Mouse (Mus musculus): ENCODE results near the gene Lyst.
"Not testable (repeated sequence)": the region's sequence is repeated elsewhere in the genome, so short reads cannot be mapped to it uniquely, and the experiment has no call there.

Gene Lyst

DNA sequence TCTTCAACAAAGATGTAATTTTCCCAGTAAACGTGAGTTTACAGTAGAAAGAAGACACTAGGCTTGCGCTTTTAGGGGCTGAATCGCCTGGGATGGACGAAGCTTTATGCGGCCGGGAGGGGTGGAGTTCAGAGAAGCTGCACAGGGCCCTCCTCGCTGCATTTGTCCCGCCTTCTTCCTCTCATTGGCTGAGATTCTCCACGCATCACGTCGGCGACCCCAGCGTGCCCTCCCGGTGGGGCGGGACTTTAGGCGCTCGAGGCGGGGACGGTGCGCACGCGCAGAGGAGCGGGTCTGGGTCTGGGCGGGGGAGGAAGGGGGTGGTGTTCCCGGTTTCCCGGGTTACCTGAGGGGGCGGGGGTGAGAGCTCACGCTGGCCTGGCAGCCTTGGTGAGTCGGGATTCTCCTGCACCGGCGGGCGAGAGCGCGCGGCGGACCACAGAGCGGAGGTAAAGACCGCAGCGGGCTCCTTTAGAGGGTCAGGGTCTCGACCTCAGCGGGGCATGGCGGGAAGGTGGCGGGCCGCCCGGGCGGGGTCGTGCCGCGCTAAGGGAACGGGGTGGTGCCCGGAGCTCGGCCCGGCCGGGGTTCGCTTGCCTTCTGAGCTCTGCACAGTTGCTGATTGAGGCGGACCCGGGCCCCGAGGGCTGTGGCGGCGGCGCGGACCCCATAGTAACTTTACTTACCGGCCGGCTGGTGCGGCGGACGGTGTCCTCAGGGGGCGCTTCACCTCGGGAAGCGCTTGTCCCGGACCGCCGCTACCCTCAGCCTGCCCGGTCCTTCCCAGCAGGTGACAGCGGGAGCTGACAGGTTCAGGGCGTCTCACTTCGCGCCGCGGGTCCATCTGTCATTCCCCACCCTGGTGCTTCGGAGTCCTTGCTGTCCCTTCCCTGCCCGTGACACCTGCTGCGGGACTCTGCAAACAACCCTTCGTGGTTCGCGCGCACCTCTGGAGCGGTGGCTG, at the start of gene Lyst:
TSS of gene Lyst (plus strand) at position 350 of the 964 bp plus-strand sequence.
- peak; percentile 97 for DNase-seq (ENCODE audit: low spot score)

DNA sequence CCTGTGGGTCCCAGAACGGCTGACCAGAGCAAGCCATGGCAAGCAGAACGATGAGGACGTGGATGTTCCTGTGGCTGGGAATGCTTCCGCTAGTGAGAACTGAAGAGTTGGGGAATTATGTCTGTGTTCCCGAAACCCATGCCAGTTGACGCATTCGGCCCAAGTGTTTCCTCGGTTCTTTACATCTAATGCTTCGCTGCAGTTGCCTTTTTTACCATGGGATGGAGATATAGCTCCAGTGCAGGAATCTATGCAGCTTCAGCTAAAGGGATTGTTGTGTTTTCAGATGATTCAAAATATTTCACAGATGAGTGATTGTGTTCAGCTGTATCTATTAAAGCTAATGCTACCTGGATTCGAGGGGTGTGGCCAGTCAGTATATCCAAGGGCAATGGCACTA, 47.1 kb upstream of the Lyst start:
- not testable (repeated sequence) for DNase-seq (ENCODE audit: low spot score)

DNA sequence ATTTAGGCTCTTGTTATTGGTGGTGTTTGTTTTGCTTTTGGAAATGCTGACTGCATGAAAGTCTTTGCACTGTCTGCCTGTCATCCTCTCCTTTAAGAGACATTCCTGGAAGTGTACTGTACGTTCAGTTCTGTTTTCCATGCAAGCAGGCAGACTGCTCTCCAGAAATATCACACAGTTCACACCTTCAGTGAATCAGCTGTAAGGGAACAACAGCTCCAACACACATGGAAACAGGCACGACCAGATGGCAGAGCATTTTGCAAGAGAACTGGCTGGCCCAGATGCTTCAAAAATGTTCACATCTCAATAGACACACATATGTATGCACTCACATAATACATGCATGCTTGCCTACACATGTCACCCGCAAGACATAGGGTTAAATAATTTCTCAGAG, 43.4 kb upstream of the Lyst start:
- no peak for DNase-seq (ENCODE audit: low spot score)

DNA sequence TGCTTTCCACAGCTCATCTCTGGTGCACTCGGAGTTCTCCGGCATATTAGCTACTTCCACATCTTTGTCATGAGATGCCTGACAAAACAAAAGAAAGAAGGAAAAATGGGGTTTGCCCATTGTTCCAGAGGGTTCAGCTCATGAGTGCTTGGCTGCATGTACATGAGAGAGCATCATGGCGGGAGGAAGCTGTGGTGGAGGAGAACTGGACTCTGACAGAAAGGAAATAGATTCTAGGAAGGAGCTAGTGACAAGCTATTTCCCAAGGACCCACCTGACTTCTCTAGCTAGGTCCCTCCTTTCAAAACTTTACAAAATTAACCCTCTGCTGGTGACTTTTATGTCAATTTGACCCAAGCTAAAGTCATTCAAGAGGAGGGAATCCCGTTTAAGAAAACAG, 42.3 kb upstream of the Lyst start:
- no peak for DNase-seq (ENCODE audit: low spot score)

DNA sequence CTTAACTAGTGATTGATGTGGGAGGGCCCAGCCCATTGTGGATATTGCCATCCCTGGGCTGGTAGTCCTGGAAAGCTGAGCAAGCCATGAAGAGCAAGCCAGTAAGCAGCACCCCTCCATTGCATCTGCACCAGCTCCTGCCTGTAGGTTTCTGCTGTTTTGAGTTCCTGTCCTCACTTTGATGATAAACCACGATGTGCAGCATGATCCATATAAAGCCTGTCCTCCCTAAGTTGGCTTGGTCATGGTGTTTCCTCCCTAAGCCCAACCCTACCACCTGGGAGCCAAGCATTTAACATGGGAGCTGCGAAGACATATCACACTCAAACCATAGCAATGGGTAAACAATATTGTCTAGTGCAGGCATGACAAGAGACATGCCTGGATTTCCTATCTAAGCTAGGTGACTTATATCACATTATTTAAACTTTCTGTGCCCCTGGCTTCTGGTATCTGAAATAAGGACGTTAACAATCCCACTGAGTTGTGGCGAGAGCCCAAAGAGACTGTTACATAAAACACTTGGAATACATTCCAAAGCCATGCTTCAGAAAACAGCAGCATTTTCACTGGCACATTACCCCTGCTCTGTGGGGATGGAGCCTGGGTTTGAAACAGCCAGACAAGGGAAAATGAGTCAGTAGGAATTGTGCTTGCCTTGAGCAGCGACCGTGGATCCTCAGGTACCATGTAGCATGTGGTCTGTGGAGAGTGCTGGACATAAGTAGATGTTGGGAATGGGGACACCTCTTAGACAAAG, 41.6 kb upstream of the Lyst start:
- no peak for DNase-seq (ENCODE audit: low spot score)

DNA sequence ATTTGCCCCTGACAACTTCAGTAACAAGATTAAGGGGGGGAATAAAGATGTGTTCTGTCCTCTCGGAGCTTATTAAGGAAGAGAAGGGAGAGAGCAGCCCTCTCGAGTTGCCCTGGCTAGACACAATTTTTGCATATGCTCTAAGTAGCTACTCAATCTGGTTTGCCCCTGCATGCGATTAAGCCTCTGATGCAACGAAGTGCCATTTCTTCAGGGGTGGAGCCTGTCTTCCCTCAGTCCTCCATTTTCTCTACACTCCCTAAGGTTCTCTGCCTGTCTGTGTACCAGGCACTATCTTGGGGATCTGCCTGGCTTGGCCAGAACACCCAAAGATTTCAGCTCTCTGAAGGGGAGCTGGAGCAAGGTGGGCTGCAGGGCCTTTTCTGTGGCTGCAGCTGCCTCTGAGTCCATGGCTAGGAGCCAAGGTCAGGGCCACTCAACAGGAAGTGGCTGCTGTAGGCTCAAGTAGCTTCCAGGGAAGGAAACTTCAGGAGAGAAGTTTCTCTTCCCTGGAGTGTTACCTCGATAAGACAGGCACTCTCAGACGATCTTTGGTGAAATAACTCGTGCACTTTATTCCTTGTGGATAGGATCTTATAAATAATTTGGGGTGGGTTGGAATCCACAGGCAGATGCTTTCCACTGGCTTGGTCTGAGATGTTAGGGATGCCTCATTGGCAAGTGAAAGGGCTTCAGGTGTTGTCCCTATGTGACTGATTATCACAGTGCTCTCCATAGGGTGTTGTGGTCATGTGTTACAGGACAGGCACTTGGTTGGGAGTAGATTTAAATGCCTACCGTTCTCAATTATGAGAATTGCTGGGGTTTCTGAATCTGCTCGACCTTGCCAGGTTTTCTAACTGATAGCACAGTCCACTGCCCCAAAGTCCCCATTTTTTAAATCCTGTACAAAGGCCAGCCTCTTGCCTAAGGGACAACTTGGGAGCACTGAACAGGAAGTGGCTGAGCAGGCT, 40.2 kb upstream of the Lyst start:
- no peak for DNase-seq (ENCODE audit: low spot score)

DNA sequence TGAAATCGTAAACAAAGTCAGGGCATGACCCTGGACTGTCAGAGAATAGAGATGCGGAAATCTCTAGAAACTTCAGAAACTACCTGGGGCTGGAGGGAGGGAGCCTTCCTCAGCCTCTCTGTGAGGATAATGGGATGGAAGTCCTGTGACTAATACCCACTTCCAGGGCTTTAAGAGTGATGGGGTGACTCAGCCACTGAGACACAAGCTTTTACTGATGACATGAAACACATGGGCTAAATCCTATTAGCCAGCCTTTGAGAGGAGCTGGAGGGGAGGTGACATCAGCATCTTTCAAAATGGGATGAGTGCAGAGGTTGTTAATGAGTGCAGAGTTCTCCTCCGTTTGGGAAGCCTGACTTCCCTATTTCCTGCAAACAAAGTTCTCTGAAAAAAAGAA, 38.2 kb upstream of the Lyst start:
- no peak for DNase-seq (ENCODE audit: low spot score)

DNA sequence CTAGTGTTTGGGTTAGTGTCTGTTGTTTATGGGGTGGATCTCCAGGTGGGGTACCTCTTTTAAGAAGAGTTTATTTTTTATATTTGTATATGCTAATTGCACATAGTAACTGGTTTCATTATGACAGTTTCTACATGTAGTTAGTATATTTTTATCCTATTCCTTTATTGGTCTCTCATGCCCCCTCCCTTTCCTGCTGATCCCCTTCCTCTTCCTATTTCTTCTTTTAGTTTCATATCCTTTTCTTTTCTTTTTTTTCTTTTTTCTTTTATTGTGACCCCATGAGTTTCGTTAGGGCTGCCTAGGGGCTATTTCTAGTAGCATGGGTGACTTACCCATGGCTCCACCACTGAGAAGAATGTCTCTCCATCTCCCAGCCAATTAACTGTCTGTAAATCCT, 36.5 kb upstream of the Lyst start:
- no peak for DNase-seq (ENCODE audit: low spot score)

DNA sequence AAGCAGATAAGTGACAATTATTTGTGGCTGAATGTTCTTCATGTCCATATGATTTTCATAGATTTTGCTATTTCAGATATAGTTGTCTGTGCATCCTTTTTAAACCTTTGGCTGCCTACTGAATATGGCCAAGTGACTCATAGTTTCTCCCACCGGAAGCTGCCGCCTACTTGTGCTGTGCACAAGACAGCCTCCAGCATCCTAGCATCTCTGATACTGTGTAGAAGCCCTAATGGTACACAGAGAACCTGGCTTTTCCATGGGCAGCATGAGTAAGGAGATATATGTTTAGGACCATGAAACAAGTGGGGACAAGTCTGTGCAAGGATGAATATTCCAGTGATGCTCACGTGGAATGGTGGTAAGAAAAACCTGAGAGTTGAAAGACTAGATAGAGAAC, 35.0 kb upstream of the Lyst start:
- no peak for DNase-seq (ENCODE audit: low spot score)

DNA sequence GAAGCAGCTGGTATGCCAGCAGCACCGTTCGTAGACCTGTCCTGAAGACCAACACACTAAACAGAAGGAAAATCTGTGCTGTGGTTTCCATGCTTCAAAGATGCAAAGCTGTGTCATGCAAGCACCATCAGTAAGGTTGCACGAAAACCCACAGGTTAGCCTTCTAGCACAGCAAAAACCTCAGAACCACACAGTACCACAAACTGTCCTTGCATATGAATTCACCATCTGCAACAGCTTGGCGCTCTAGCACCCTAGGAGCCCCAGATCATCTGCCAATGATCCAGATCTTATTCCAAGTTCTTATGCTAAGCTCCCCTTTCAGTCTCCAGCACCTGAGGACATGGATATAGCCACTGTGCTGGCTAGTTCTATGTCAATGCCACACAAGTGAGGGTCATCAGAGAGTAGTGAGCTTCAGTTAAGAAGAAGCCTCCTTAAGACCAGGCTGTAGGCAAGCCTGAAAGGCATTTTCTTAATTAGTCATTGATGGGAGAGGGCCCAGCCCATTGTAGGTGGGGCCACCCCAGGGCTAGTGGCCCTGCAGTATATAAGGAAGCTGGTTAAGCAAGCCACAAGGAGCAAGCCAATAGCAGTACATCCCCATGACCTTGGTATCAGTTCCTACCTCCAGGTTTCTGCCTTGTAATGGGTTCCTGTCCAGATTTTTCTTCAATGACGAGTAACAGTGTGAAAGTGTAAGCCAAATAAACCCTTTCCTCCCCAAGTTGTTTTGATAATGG, 33.0 kb upstream of the Lyst start:
- no peak for DNase-seq (ENCODE audit: low spot score)

DNA sequence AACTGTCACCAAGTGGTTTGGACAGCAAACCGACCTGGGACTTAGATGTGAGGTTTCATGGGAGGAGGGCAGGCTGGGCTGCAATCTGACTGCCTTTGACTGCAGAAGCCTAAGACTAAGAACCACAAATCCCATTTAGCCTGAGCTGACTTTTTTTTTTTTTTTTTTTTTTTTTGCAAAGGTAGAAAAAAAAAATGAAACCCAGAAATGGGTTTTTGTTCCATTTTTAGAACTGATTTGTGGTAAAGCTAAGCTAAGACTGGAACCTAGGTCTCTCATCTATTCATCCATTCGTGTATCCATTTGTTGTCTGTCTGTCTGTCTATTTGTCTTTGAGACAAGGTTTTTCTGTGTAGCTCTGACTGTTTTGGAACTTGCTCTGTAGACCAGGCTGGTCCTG, 31.9 kb upstream of the Lyst start:
- no peak for DNase-seq (ENCODE audit: low spot score)

DNA sequence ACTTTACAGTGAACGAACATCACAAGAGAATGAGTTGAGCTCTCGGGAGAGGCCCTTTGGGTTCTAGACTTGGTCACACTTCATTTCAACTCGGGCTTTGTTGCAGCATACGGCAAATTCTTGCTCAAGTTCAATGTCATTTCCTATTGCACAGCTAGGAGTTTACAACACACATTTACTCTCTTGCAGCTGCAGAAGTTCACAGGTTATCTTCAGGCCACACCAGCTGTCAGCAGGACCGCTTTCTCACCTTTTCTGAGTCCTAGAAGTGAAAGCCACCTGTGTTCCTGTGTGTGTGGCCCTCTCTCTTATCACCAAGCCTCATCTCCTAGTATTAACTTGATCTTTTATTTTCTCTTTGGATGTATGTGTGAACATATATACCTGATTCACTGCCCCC, 31.3 kb upstream of the Lyst start:
- DNase-seq (ENCODE audit: low spot score) = no peak

DNA sequence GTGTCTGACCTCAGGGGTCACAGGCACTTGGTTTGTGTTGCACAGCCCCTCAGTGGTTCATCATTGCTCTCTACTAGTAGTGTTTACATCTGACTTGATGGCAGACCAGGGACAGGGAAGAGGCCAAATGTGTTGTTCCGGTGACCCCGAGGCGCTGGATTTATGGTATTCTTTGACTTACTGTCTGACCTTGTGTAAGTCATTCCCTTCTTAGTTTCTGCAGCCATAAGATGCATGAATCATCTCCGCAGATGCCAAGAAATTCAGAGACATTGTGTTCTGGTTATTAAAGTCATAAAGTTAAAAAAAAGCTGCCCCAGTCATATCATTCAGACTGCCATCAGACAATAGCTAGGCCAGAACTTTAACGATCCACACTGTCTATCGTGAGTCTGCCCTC, 27.6 kb upstream of the Lyst start:
- no peak for DNase-seq (ENCODE audit: low spot score)

DNA sequence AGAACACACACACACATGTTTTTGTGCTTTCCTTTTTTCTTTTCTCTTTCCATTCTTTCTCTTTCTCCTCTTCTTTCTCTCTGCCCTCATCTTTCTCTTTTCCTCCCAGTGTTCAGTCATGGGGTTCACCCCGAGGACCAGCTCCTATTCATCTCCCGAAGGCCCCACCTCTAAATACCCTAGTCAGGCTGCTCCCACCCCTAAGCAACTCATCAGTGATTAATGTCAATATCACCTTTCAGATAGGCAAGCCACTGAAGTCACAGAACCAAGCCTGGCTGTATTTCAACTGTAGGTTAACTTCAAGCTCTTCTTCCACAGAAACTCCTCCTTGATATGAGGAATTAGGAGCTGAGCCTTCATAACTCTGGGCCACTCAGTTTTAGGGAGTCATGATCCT, 26.1 kb upstream of the Lyst start:
- DNase-seq (ENCODE audit: low spot score) = no peak

DNA sequence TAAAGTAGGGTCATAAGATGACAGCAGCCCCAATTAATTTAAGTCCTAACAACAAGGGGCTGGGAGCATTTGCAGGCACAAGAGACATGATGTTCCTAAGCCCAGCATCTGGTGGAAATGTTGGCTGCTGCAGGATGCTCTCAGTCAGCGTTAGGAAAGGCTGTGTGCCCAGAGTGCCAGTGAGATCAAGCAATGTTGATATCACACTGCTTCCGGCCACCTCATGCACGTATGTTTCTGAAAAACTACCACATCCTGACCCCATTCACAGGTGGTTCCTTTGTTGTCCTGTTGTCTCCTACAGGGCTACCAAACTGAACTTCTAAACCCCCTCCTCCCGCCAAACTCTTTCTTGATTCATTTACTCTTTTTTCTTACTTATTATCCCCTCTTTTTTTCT, 25.7 kb upstream of the Lyst start:
- no peak for DNase-seq (ENCODE audit: low spot score)

DNA sequence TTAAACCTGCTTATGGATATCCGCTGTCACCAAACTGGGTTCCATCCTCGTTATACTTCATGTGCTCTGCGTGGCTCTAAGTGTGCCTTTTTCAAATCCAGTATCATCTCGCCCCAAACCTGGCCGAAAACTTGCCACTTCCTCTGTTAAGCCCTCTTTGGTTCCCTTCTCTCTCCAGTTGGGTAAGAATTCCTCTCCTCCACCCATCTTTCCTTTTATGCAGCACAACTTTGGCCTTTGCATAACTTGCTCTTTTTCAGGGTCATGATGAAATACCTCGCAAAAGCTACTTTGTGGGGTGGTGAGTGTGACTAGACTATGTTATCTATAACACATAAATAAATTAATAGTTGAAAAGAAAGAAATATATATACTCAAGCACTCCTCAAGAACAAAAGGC, 22.6 kb upstream of the Lyst start:
- DNase-seq (ENCODE audit: low spot score) = no peak

DNA sequence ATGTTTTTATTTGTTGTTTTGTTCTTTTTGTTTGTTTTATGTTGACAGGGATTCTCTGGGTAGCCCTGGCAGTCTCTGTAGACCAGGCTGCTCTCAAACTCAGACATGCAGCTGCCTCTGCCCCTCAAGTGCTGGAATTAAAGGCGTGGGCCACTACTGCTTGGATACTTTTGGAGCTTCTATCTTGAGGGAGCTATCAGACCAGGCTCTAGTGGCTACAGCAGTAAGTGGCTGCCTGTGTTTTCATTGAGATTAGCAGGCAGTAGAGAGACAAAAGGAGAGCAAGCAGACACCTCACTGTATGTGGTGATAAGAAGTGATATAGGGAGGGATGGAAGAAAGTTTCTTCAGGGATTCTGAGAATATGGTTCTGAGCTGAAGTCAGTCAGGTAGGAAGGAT, 21.4 kb upstream of the Lyst start:
- DNase-seq (ENCODE audit: low spot score) = no peak

DNA sequence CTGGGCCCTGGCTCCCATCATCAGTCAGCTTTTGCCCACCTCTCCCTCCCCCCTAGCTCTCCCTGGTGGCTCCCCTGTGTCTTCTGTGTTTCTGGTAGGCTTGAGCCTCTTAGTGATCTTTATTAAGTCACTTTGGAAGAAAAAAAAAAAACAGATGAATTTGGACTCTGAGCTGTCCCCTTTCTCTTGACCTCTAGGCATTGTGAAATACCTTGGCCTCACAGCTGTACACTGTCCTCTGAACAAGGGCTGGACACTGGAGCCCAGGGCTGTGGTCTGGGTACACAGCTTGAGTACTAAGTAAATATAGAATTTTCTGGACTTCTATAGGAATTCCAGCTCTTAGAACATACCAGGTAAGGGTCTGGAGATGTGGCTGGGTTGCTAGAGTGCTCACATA, 20.6 kb upstream of the Lyst start:
- no peak for DNase-seq (ENCODE audit: low spot score)

DNA sequence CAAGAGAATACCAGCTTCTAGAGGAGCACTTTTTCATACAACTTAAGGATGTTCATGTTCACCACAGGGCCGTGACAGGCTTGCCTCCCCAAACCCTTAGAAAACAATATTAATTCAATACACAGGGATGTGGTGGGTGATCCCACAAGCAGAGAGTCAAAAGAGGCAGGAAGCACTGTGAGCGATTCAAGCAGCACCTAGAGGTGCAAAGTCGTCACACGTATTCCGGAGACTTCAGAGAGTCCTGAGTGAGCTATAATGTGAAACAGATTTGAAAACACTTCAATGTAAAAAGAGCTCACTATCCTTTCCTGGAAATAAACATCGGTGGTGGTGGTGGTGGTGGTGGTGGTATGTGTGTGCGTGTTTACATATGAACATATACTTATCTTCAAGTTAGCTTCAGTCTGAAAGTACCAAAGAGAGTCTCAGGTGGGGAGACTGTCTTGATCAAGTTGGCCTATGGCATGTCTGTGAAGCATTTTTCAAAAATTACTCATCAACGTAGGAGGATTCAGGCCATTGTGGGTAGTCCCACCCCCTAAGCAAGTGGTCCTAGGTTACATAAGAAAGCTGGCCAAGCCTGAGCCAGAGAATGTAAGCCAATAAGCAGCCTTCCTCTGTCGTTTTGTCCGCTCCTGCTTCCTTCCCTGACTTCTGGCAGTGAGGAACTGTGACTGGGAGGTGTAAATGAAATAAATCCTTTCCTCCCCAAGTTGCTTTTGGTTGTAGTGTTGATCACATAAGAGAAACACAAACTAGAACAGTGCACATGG, 17.9 kb upstream of the Lyst start:
- no peak for DNase-seq (ENCODE audit: low spot score)

DNA sequence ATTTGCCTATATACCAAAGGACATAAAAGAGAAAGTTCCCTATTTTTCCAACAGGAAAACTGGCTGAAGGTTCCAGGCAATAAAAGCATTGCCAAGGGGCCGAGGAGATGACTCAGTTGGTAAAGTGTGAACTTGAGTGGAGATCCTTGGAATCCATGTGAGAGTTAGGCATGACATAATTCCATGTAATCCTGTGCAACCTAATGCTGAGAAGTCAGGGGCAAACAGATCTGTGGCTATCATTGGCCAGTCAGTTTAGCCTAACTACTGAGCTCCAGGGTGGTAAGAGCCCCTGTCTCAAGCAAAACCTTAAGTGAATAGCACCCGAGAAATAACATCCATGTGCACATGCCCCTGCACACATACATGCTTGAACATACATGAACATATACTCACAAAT, 17.3 kb upstream of the Lyst start:
- DNase-seq (ENCODE audit: low spot score) = no peak

Measured in ovary, adult 18-20 months (tissue).